Mouse (Mus musculus) kidney, embryonic 15.5 days (tissue): ENCODE measurements at regions not wholly inside any gene's neighbourhood (a gene's known extent, or its start where the extent isn't known, plus 50 kb on each side); places are given as distances from the start of the nearest gene placed in this dataset.

Source experiments
- ATAC-seq: fragments of 200-750 bp; cut with Nextera tagmentation; replicated peaks from 2 replicates; pipeline ENCODE4 v1.8.0; 2017; ENCODE audit warnings: moderate TSS enrichment; ENCODE audit not compliant: low FRiP score
- H3K27ac ChIP-seq: fragments of 300-500 bp; sonication (generic); 2 replicates; pipeline ENCODE4 v1.5.1; 2015; ENCODE audit warnings: mild to moderate bottlenecking, inconsistent platforms
- H3K27me3 ChIP-seq: fragments of 300-500 bp; sonication (generic); 2 replicates; pipeline ENCODE4 v1.6.1; 2015; ENCODE audit warnings: inconsistent platforms
- H3K36me3 ChIP-seq: fragments of 300-500 bp; sonication (generic); 2 replicates; pipeline ENCODE4 v1.6.1; 2015; ENCODE audit warnings: inconsistent platforms
- H3K4me1 ChIP-seq: fragments of 300-500 bp; sonication (generic); 2 replicates; pipeline ENCODE4 v1.6.1; 2015; ENCODE audit warnings: inconsistent platforms
- H3K4me2 ChIP-seq: fragments of 300-500 bp; sonication (generic); 2 replicates; pipeline ENCODE4 v1.6.1; 2015; ENCODE audit warnings: moderate library complexity, mild to moderate bottlenecking, inconsistent platforms
- H3K4me3 ChIP-seq: fragments of 300-500 bp; sonication (generic); replicated peaks from 2 replicates; pipeline ENCODE4 v1.5.1; 2015; ENCODE audit warnings: mild to moderate bottlenecking, inconsistent platforms
- H3K9ac ChIP-seq: fragments of 300-500 bp; sonication (generic); 2 replicates; pipeline ENCODE4 v1.6.1; 2015; ENCODE audit warnings: mild to moderate bottlenecking, inconsistent platforms
- H3K9me3 ChIP-seq: fragments of 300-500 bp; sonication (generic); replicated peaks from 2 replicates; pipeline ENCODE4 v1.6.1; 2016; ENCODE audit warnings: inconsistent platforms
- WGBS: fragments of 180-500 bp; shearing (Covaris S2); methylation state at CpG from one replicate; pipeline ENCODE4 v1.1.7; 2015; ENCODE audit warnings: mixed read lengths; 5-methylcytosine and 5-hydroxymethylcytosine counted together

GRCm38 (mm10) chr1:72076341-72076740 lies 135.8 kb downstream of the Mreg start:
- H3K36me3 ChIP-seq, result no peaks in the 10 kb centered on the region
- no peaks in the 10 kb centered on the region for H3K4me1 ChIP-seq
- ATAC-seq, result no peak
- WGBS, result 40% methylated on average over 1 of the region's 1 CpGs
- H3K27ac ChIP-seq, result no peak overlapping the region
- H3K9me3 ChIP-seq, result no peaks in the 10 kb centered on the region
- H3K4me3 ChIP-seq, result no peak overlapping the region
- no peak overlapping the region for H3K9ac ChIP-seq
- no peaks in the 10 kb centered on the region for H3K27me3 ChIP-seq
- H3K4me2 ChIP-seq, result no peak overlapping the region

DNA sequence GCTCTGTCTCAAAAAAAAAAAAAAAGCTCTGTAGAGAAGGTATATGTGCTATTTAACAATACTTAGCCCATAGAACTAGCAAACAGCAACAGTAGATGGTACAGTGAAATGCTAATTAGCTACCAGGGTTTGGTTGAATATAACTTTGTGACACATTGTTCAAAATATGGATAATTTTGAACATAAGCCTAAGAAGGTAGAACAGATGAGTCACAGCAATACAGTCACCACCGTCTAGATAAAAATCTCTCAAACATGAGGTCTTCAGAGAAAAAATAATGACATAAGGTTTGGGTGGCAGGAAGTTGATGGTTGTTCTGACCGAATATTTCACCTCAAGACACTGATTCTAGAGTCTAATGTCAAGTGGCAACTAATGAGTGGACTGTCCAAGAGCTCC lies 136.6 kb downstream of the Mreg start:
- no peaks in the 10 kb centered on the region for H3K4me1 ChIP-seq

GRCm38 (mm10) chr1:72073245-72073644 lies 138.9 kb downstream of the Mreg start:
- WGBS, result 86% methylated on average over 4 of the region's 4 CpGs
- no peaks in the 10 kb centered on the region for H3K27me3 ChIP-seq
- ATAC-seq, result no peak
- H3K9ac ChIP-seq, result no peak overlapping the region
- no peaks in the 10 kb centered on the region for H3K4me1 ChIP-seq
- H3K4me2 ChIP-seq, result no peak overlapping the region
- H3K36me3 ChIP-seq, result no peaks in the 10 kb centered on the region
- H3K4me3 ChIP-seq, result no peak overlapping the region
- H3K27ac ChIP-seq, result no peak overlapping the region
- H3K9me3 ChIP-seq, result no peaks in the 10 kb centered on the region

More for the DNA sequence above, 136.6 kb downstream of the Mreg start:
- no peak overlapping the region for H3K27ac ChIP-seq
- no peak overlapping the region for H3K9ac ChIP-seq
- H3K4me2 ChIP-seq, result no peak overlapping the region
- no peaks in the 10 kb centered on the region for H3K9me3 ChIP-seq
- H3K27me3 ChIP-seq, result no peaks in the 10 kb centered on the region
- no peaks in the 10 kb centered on the region for H3K36me3 ChIP-seq
- no peak overlapping the region for H3K4me3 ChIP-seq
- no peak for ATAC-seq
- 74% methylated on average over 2 of the region's 2 CpGs for WGBS

- no peak overlapping the region for H3K4me2 ChIP-seq
- H3K27ac ChIP-seq, result no peak overlapping the region
- WGBS, result 66% methylated on average over 5 of the region's 5 CpGs
- no peak overlapping the region for H3K9ac ChIP-seq
- no peaks in the 10 kb centered on the region for H3K27me3 ChIP-seq
- no peaks in the 10 kb centered on the region for H3K36me3 ChIP-seq
- H3K9me3 ChIP-seq, result no peaks in the 10 kb centered on the region
- no peak overlapping the region for H3K4me3 ChIP-seq
- H3K4me1 ChIP-seq, result no peaks in the 10 kb centered on the region
- no peak for ATAC-seq
Observed at GRCm38 (mm10) chr1:72070489-72070888, 141.6 kb downstream of the Mreg start.

DNA sequence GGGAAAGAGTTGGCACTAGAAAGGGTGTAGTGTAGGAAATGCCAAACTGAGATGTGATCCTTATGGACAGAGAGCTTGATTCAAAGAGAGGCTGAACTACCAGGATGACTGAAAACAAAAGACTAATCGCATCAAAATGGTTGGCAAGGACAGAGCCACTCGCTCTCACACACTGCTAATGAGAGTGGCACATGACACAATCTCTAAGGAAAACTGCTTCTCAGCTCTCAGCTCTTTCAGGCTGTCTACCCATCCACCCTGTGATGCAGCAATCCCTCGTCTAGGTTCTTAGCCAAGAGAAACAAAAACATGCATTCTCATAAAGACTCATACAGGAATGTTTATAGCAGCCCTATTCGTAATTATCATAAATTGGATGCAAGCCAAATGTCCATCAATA lies 143.1 kb downstream of the Mreg start:
- no peak overlapping the region for H3K27ac ChIP-seq
- H3K4me1 ChIP-seq, result no peaks in the 10 kb centered on the region
- ATAC-seq, result no peak
- no peaks in the 10 kb centered on the region for H3K27me3 ChIP-seq
- no peaks in the 10 kb centered on the region for H3K36me3 ChIP-seq
- no peak overlapping the region for H3K4me3 ChIP-seq
- no peaks in the 10 kb centered on the region for H3K9me3 ChIP-seq
- WGBS, result 66% methylated on average over 4 of the region's 4 CpGs
- no peak overlapping the region for H3K9ac ChIP-seq
- H3K4me2 ChIP-seq, result no peak overlapping the region

GRCm38 (mm10) chr1:72065090-72065489 lies 147.0 kb downstream of the Mreg start:
- no peaks in the 10 kb centered on the region for H3K36me3 ChIP-seq
- H3K4me3 ChIP-seq, result no peak overlapping the region
- ATAC-seq, result no peak
- H3K4me2 ChIP-seq, result no peak overlapping the region
- no peaks in the 10 kb centered on the region for H3K9me3 ChIP-seq
- H3K27ac ChIP-seq, result no peak overlapping the region
- no peak overlapping the region for H3K9ac ChIP-seq
- WGBS, result 78% methylated on average over 13 of the region's 13 CpGs
- H3K27me3 ChIP-seq, result no peaks in the 10 kb centered on the region
- no peaks in the 10 kb centered on the region for H3K4me1 ChIP-seq

DNA sequence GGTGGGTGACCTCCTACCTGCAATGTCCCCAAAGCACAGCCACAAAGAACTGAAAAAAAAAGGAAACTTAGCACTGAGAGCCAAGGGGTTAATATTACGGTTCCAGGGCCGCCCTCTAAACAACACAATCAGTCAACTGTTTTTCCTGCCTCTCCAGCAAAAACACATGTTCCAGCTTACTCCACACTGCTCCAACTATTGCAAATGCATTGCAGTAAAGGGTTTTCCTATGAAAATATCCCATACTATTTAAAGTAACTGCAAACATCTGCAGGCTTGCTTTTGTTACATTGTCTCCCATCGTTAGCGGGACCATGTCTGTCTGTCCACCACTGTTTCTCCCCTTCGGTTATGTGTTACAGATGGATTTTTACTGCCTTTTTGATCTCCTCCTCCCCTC lies 151.7 kb downstream of the Mreg start:
- H3K27ac ChIP-seq, result peak overlapping the region; percentile 45
- no peak for ATAC-seq
- no peaks in the 10 kb centered on the region for H3K27me3 ChIP-seq
- H3K36me3 ChIP-seq, result no peaks in the 10 kb centered on the region
- no peaks in the 10 kb centered on the region for H3K4me1 ChIP-seq
- H3K9me3 ChIP-seq, result no peaks in the 10 kb centered on the region
- WGBS, result 41% methylated on average over 5 of the region's 5 CpGs
- H3K9ac ChIP-seq, result no peak overlapping the region
- H3K4me3 ChIP-seq, result no peak overlapping the region
- no peak overlapping the region for H3K4me2 ChIP-seq

DNA sequence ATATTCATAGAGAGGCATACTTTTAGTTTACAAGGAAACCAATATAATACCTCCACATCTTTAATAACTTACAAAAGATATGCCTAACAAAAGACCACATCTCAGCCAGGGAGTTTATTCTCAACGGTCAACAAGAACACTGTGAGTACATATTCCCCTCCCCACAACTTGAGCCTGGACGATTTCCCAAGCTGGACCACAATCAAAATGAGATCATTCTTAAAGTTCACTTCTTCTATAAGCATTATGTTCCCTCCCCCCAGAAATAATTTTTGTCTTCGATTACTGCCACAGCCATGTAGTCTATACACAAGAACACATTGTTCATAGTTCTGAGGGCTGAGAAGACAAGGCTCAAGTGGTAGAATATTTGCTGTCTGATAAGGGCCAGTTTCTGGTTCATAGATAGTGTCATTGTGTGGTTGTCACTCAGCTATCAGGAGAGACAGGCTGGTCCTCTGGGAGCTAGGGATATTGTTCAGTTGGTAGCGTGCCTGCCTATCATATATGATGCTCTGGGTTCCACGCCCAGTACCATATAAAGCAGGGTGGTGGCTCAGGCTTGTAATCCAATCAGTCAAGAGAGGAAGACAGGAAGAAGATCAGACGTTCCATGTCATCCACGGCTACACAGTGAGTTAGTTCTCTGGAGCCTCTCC lies 153.9 kb downstream of the Mreg start:
- 68% methylated on average over 7 of the region's 7 CpGs for WGBS
- no peak for ATAC-seq

GRCm38 (mm10) chr1:72054541-72054940 lies 157.6 kb downstream of the Mreg start:
- no peak overlapping the region for H3K4me2 ChIP-seq
- H3K4me3 ChIP-seq, result no peak overlapping the region
- no peaks in the 10 kb centered on the region for H3K4me1 ChIP-seq
- no peak overlapping the region for H3K27ac ChIP-seq
- 89% methylated on average over 1 of the region's 1 CpGs for WGBS
- no peaks in the 10 kb centered on the region for H3K36me3 ChIP-seq
- no peak overlapping the region for H3K9ac ChIP-seq
- no peaks in the 10 kb centered on the region for H3K27me3 ChIP-seq
- no peaks in the 10 kb centered on the region for H3K9me3 ChIP-seq
- no peak for ATAC-seq

More for the DNA sequence above, 153.9 kb downstream of the Mreg start:
- H3K27ac ChIP-seq, result no peak overlapping the region
- H3K27me3 ChIP-seq, result no peaks in the 10 kb centered on the region
- no peak overlapping the region for H3K9ac ChIP-seq
- no peaks in the 10 kb centered on the region for H3K36me3 ChIP-seq
- H3K4me2 ChIP-seq, result no peak overlapping the region
- no peaks in the 10 kb centered on the region for H3K4me1 ChIP-seq
- no peak overlapping the region for H3K4me3 ChIP-seq
- no peaks in the 10 kb centered on the region for H3K9me3 ChIP-seq

DNA sequence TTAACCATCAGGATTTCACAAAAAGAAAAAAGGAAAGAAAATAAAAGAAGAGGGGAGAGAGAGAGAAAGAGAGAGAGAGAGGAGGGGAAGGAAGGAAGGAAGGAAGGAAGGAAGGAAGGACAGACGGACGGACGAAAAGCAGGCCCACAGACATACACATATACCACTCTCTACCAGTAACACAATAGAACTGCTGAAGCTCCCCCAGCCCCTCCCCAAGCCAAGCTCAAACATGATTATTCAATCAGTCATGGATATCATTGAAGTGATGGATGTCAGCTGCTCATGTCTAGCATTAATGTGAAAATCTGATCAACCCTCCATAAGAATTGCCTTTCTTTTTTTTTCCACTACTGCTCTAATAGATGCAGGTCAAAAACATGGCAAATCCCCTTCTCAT lies 161.2 kb downstream of the Mreg start:
- Histone ChIP-seq H3K4me3 (no peak overlapping the region), H3K4me2 (no peak overlapping the region), H3K9me3 (no peaks in the 10 kb centered on the region), H3K27ac (no peak overlapping the region), H3K9ac (no peak overlapping the region), H3K27me3 (no peaks in the 10 kb centered on the region), H3K36me3 (no peaks in the 10 kb centered on the region), H3K4me1 (no peaks in the 10 kb centered on the region)
- 89% methylated on average over 3 of the region's 3 CpGs for WGBS
- no peak for ATAC-seq

- H3K27ac ChIP-seq, result no peak overlapping the region
- H3K27me3 ChIP-seq, result no peaks in the 10 kb centered on the region
- H3K9me3 ChIP-seq, result no peaks in the 10 kb centered on the region
- H3K36me3 ChIP-seq, result no peaks in the 10 kb centered on the region
- no peaks in the 10 kb centered on the region for H3K4me1 ChIP-seq
- WGBS, result 77% methylated on average over 2 of the region's 2 CpGs
- no peak overlapping the region for H3K4me3 ChIP-seq
- H3K4me2 ChIP-seq, result no peak overlapping the region
- no peak for ATAC-seq
- no peak overlapping the region for H3K9ac ChIP-seq
Observed at GRCm38 (mm10) chr1:72046072-72046471, 166.0 kb downstream of the Mreg start.

- Histone ChIP-seq H3K27ac (0 out of 2 replicates have a peak overlapping the region, but pooled peaks have one; percentile 60), H3K36me3 (no peaks in the 10 kb centered on the region), H3K4me2 (peak overlapping the region; percentile 7; the same call in 1 of the 2 replicates), H3K4me3 (no peak overlapping the region), H3K9ac (no peak overlapping the region), H3K4me1 (0 out of 2 replicates have a peak, but pooled peaks cover 3% of the 10 kb centered on the region), H3K27me3 (no peaks in the 10 kb centered on the region), H3K9me3 (no peaks in the 10 kb centered on the region)
- WGBS, result 48% methylated on average over 9 of the region's 9 CpGs
- no peak for ATAC-seq
Observed at GRCm38 (mm10) chr1:72038518-72038917, 173.6 kb downstream of the Mreg start.

- no peak overlapping the region for H3K27ac ChIP-seq
- H3K4me3 ChIP-seq, result no peak overlapping the region
- no peak overlapping the region for H3K9ac ChIP-seq
- no peak for ATAC-seq
- no peak overlapping the region for H3K4me2 ChIP-seq
- no peaks in the 10 kb centered on the region for H3K36me3 ChIP-seq
- 44% methylated on average over 5 of the region's 5 CpGs for WGBS
- H3K4me1 ChIP-seq, result 0 out of 2 replicates have a peak, but pooled peaks cover 3% of the 10 kb centered on the region
- H3K27me3 ChIP-seq, result no peaks in the 10 kb centered on the region
- no peaks in the 10 kb centered on the region for H3K9me3 ChIP-seq
Observed at GRCm38 (mm10) chr1:72036600-72036999, 175.5 kb downstream of the Mreg start.
